Mouse (Mus musculus) liver, adult 2 months (tissue): Measurements from ENCODE around the gene Mog. TPM values are rescaled to one million over a fixed set of nuclear protein-coding genes. Genes with fewer than 3 reads are reported as not detected.
"Not testable (repeated sequence)": the region's sequence is repeated elsewhere in the genome, so short reads cannot be mapped to it uniquely, and the experiment has no call there.

Experiments
- DNase-seq: peaks from one replicate; pipeline ENCODE4 v3.0.0-alpha.2; 2011; ENCODE audit warnings: low read depth, low spot score; ENCODE audit errors: extremely low read depth
- H3K27ac ChIP-seq: fragments of 200-500 bp; replicated peaks from 2 replicates; pipeline ENCODE4 v1.5.1; 2012; ENCODE audit warnings: low read depth, mild to moderate bottlenecking, control low read depth, inconsistent platforms, low read length; ENCODE audit not compliant: insufficient read depth
- H3K27me3 ChIP-seq: fragments of 200-500 bp; 2 replicates; pipeline ENCODE4 v1.6.1; 2012; ENCODE audit warnings: mild to moderate bottlenecking, moderate library complexity, low read length, inconsistent platforms; ENCODE audit not compliant: control insufficient read depth, insufficient read depth
- H3K36me3 ChIP-seq: fragments of 200-500 bp; 2 replicates; pipeline ENCODE4 v1.6.1; 2012; ENCODE audit warnings: low read length, inconsistent platforms; ENCODE audit not compliant: control insufficient read depth, insufficient read depth
- H3K4me1 ChIP-seq: fragments of 200-500 bp; 2 replicates; pipeline ENCODE4 v1.6.1; 2011; ENCODE audit warnings: low read length; ENCODE audit not compliant: control insufficient read depth, insufficient read depth
- H3K4me3 ChIP-seq: fragments of 200-500 bp; 2 replicates; pipeline ENCODE4 v1.5.1; 2011; ENCODE audit warnings: low read depth, mild to moderate bottlenecking, control low read depth, low read length, moderate library complexity; ENCODE audit not compliant: insufficient read depth
- H3K79me2 ChIP-seq: fragments of 200-500 bp; 2 replicates; pipeline ENCODE4 v1.6.1; 2012; ENCODE audit warnings: inconsistent platforms, mild to moderate bottlenecking, low read length, moderate library complexity; ENCODE audit not compliant: control insufficient read depth, insufficient read depth
- H3K9ac ChIP-seq: fragments of 200-500 bp; 2 replicates; pipeline ENCODE4 v1.6.1; 2012; ENCODE audit warnings: low read depth, mild to moderate bottlenecking, control low read depth, inconsistent platforms, low read length
- CTCF ChIP-seq: fragments of 200-500 bp; IDR thresholded peaks from 2 replicates; pipeline ENCODE4 v1.5.1; 2011; ENCODE audit warnings: low read depth, low read length, control low read depth
- POLR2A ChIP-seq: fragments of 200-500 bp; IDR thresholded peaks from 2 replicates; pipeline ENCODE4 v1.6.1; 2011; ENCODE audit warnings: low read length, control low read depth; ENCODE audit not compliant: insufficient read depth; ENCODE audit errors: extremely low read depth
- WGBS: fragments of 180-500 bp; shearing (Covaris S2); methylation state at CpG from one replicate; pipeline ENCODE4 v1.1.7; 2018; 5-methylcytosine and 5-hydroxymethylcytosine counted together
- polyA plus RNA-seq: library from polyadenylated mRNA; depleted of rRNA; stranded (reverse); fragments of >200 nt; gene quantifications from 2 replicates; pipeline ENCODE4 v1.2.3, GENCODE M21; 2012
- total RNA-seq: library from RNA; depleted of rRNA; stranded (reverse); fragments of >200 nt; gene quantifications from 2 replicates; pipeline ENCODE4 v1.2.3, GENCODE M21; 2014

The Mog gene
- total and polyA plus RNA-seq, 2 experiments = not detected

GRCm38 (mm10) chr17:37029162-37029561, 6.0 kb upstream of the Mog start:
- Histone ChIP-seq H3K4me1 (no peaks in the 10 kb centered on the region; the same call in 1 of the 2 replicates), H3K79me2 (no peaks in the 10 kb centered on the region), H3K9ac (no peak overlapping the region), H3K36me3 (no peaks in the 10 kb centered on the region), H3K27me3 (no peaks in the 10 kb centered on the region), H3K27ac (no peak overlapping the region), H3K4me3 (no peak overlapping the region)
- TF ChIP-seq POLR2A = no peak
- 73% methylated on average over 8 of the region's 8 CpGs for WGBS
- DNase-seq = no peak

GRCm38 (mm10) chr17:37028683-37029120, 5.5 kb upstream of the Mog start:
- Histone ChIP-seq H3K79me2 (no peaks in the 10 kb centered on the region), H3K27me3 (no peaks in the 10 kb centered on the region), H3K4me3 (peak overlapping the region; percentile 67), H3K36me3 (no peaks in the 10 kb centered on the region), H3K9ac (peak overlapping the region; percentile 47), H3K27ac (no peak overlapping the region), H3K4me1 (no peaks in the 10 kb centered on the region; the same call in 1 of the 2 replicates)
- WGBS = 1% methylated on average over 14 of the region's 14 CpGs
- no peak for TF ChIP-seq CTCF
- DNase-seq = peak; percentile 39

- Histone ChIP-seq H3K36me3 (no peaks in the 10 kb centered on the region), H3K4me1 (no peaks in the 10 kb centered on the region; the same call in 1 of the 2 replicates), H3K4me3 (no peak overlapping the region; the same call in 1 of the 2 replicates), H3K27ac (no peak overlapping the region), H3K9ac (no peak overlapping the region), H3K79me2 (no peaks in the 10 kb centered on the region), H3K27me3 (no peaks in the 10 kb centered on the region)
- WGBS = 42% methylated on average over 10 of the region's 10 CpGs
- DNase-seq = no peak
- TF ChIP-seq POLR2A (no peak), CTCF (no peak)
These were observed 5.0 kb upstream of the Mog start for GRCm38 (mm10) chr17:37028212-37028611.

- H3K36me3 ChIP-seq = no peaks in the 10 kb centered on the region
- no peaks in the 10 kb centered on the region; the same call in 1 of the 2 replicates for H3K4me1 ChIP-seq
- H3K4me3 ChIP-seq = no peak overlapping the region
- no peak for DNase-seq
- H3K79me2 ChIP-seq = no peaks in the 10 kb centered on the region
- TF ChIP-seq POLR2A (no peak), CTCF (no peak)
- H3K27me3 ChIP-seq = no peaks in the 10 kb centered on the region
- H3K9ac ChIP-seq = no peak overlapping the region
- H3K27ac ChIP-seq = no peak overlapping the region
- WGBS = 98% methylated on average over 4 of the region's 4 CpGs
These were observed 4.3 kb upstream of the Mog start for GRCm38 (mm10) chr17:37027486-37027885.

GRCm38 (mm10) chr17:37026425-37026824, 3.2 kb upstream of the Mog start:
- TF ChIP-seq CTCF = no peak
- no peak for TF ChIP-seq POLR2A
- Histone ChIP-seq H3K36me3 (no peaks in the 10 kb centered on the region), H3K27ac (no peak overlapping the region), H3K9ac (no peak overlapping the region), H3K27me3 (no peaks in the 10 kb centered on the region), H3K4me3 (no peak overlapping the region), H3K4me1 (no peaks in the 10 kb centered on the region; the same call in 1 of the 2 replicates), H3K79me2 (no peaks in the 10 kb centered on the region)
- DNase-seq = no peak
- 90% methylated on average over 2 of the region's 2 CpGs for WGBS

- H3K9ac ChIP-seq, H3K4me1 ChIP-seq, DNase-seq, H3K27ac ChIP-seq, H3K4me3 ChIP-seq, H3K27me3 ChIP-seq, H3K79me2 ChIP-seq, H3K36me3 ChIP-seq: not testable (repeated sequence)
- WGBS = 96% methylated on average over 5 of the region's 5 CpGs
These were observed 4.0 kb downstream of the Mog start for GRCm38 (mm10) chr17:37019242-37019641.
